Mouse (Mus musculus): ENCODE results near the gene Ppp1r21. TPM values are rescaled to one million over a fixed set of nuclear protein-coding genes. Genes with fewer than 3 reads are reported as not detected.

Ppp1r21 gene
- total and polyA plus RNA-seq, 3 experiments = 4.6 to 33.5 (median 31.8) TPM

DNA sequence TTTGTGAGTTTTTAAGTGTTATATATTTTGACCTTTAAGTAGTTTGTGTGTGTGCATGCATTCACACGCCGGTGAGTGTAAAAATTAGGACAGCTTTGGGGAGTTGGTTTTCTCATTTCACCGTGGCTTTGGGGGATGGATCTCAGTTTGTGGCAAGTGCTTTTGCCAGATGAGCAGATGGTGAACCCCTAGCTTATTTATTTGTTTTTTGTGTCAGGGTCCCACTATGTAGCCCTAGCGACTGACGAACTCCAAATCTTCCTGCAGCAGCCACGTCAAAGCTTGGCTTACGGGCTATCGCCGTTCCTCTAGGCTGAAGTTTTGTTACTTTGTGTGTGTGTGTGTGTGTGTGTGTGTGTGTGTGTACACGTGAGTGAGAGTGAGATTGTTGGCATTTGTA lies 39.4 kb upstream of the Ppp1r21 start:
- TF ChIP-seq POLR2AphosphoS5 (IDR thresholded peaks at IDR 0.05; ENCODE audit: insufficient replicate concordance, low read depth, low read length) (no peak), CTCF (IDR thresholded peaks at IDR 0.05; ENCODE audit: low read depth, low read length) (no peak), TAL1 (conservative IDR thresholded peaks at IDR 0.05; ENCODE audit: low read depth, low read length) (no peak), GATA1 (IDR thresholded peaks at IDR 0.05; ENCODE audit: borderline replicate concordance, low read length) (no peak), GATA2 (IDR thresholded peaks at IDR 0.05; ENCODE audit: borderline replicate concordance, low read depth, low read length) (no peak)
- no peaks in the 10 kb centered on the region for H3K27me3 ChIP-seq (ENCODE audit: insufficient read depth, low read length)
- peaks cover 69% of the 10 kb centered on the region for H3K36me3 ChIP-seq (replicated peaks)
- H3K9me3 ChIP-seq (replicated peaks) = no peaks in the 10 kb centered on the region
- H3K4me3 ChIP-seq (ENCODE audit: low read depth, low read length) = no peak overlapping the region
- no peaks in the 10 kb centered on the region for H3K4me1 ChIP-seq (ENCODE audit: insufficient read depth, low read depth, low read length)
- DNase-seq (ENCODE audit: low spot score) (no peak), ATAC-seq (ENCODE audit: extremely low read depth, insufficient number of reproducible peaks, low FRiP score, poor library complexity, severe bottlenecking) (no peak)

DNA sequence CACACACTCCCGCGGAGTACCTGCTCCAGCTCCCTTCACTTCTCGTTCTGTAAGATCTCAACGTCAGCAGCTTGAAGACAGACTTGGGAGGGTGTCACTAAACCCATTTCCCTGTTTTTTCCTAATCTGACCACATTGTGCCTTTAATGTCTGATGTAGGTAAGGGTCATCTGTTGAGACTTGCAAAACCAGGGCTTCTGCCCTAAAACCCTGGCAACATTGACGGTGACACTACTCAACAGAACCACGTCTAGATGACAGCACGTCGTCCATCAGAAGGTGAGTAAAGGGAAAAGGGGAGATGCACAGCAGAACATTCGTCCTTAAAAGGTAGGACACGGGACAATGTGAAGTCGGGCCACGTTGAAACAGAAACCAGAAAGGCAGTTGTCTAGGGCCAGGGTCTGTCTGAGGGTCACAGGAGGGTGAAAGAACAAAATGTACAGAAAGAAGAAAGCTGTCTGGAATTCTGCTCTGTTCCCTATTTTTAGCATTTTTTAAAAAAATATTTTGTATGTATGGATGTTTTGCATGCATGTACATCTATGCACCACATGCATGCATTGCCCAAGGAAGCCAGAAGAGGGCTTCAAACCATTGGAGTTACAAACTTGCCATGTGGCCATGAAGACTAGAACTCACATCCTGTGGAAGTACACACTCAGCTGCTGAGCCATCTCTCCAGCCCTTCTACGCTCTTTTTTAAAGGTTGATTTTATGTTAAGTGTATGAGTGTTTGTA lies 38.4 kb upstream of the Ppp1r21 start:
- Histone ChIP-seq H3K36me3 (replicated peaks) (peaks cover 64% of the 10 kb centered on the region), H3K4me3 (ENCODE audit: low read depth, low read length) (no peak overlapping the region), H3K4me1 (ENCODE audit: insufficient read depth, low read depth, low read length) (no peaks in the 10 kb centered on the region), H3K9me3 (replicated peaks) (no peaks in the 10 kb centered on the region), H3K27me3 (ENCODE audit: insufficient read depth, low read length) (no peaks in the 10 kb centered on the region)
- TF ChIP-seq CTCF (IDR thresholded peaks at IDR 0.05; ENCODE audit: low read depth, low read length) = no peak
- no peak for TF ChIP-seq POLR2AphosphoS5 (IDR thresholded peaks at IDR 0.05; ENCODE audit: insufficient replicate concordance, low read depth, low read length)
- TF ChIP-seq GATA2 (IDR thresholded peaks at IDR 0.05; ENCODE audit: borderline replicate concordance, low read depth, low read length) = no peak
- TF ChIP-seq GATA1 (IDR thresholded peaks at IDR 0.05; ENCODE audit: borderline replicate concordance, low read length) = no peak
- TF ChIP-seq TAL1 (conservative IDR thresholded peaks at IDR 0.05; ENCODE audit: low read depth, low read length) = no peak
- DNase-seq (ENCODE audit: low spot score) (no peak), ATAC-seq (ENCODE audit: extremely low read depth, insufficient number of reproducible peaks, low FRiP score, poor library complexity, severe bottlenecking) (no peak)

DNA sequence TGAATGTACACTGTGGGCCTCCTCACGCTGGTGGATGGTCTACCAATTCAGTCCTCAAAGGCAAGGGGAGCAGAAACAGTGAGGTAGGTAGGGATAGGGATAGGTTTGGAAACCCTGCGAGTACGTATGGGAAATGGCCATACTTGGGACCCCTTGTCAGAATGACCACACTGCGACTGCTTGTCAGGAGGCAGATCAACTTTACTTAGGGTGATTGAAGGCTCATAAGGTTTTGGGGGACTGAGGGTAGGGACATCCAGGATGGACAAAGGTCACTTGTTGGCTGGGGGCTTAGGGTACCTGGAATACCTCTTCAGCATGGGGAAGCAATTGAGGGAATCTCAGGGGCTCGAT lies 37.8 kb upstream of the Ppp1r21 start:
- DNase-seq (ENCODE audit: low spot score) (no peak), ATAC-seq (ENCODE audit: extremely low read depth, insufficient number of reproducible peaks, low FRiP score, poor library complexity, severe bottlenecking) (no peak)
- Histone ChIP-seq H3K27me3 (ENCODE audit: insufficient read depth, low read length) (no peaks in the 10 kb centered on the region), H3K36me3 (replicated peaks) (peaks cover 60% of the 10 kb centered on the region), H3K4me1 (ENCODE audit: insufficient read depth, low read depth, low read length) (no peaks in the 10 kb centered on the region), H3K4me3 (ENCODE audit: low read depth, low read length) (no peak overlapping the region), H3K9me3 (replicated peaks) (no peaks in the 10 kb centered on the region)
- no peak for TF ChIP-seq TAL1 (conservative IDR thresholded peaks at IDR 0.05; ENCODE audit: low read depth, low read length)
- TF ChIP-seq CTCF (IDR thresholded peaks at IDR 0.05; ENCODE audit: low read depth, low read length) = no peak
- no peak for TF ChIP-seq GATA2 (IDR thresholded peaks at IDR 0.05; ENCODE audit: borderline replicate concordance, low read depth, low read length)
- no peak for TF ChIP-seq GATA1 (IDR thresholded peaks at IDR 0.05; ENCODE audit: borderline replicate concordance, low read length)
- no peak for TF ChIP-seq POLR2AphosphoS5 (IDR thresholded peaks at IDR 0.05; ENCODE audit: insufficient replicate concordance, low read depth, low read length)

DNA sequence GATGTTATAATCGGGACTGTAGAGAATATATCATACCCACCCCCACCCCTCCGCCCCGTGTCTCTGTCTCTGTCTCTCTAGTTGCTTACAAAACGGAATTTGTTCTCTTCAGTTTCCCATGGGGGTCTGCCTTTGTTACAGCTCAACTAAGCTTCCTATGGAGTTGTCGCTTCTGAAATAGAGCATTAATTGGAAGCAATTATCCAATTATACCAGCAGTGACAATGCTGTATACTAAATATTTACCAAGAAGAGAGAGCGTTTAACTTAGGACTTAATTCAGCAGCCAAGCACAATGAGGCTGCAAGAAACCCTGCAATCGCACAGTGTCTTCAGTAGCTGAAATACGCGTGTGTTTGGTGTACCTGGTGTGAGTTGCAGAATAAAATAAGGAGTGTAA lies 36.4 kb upstream of the Ppp1r21 start:
- peaks cover 62% of the 10 kb centered on the region for H3K36me3 ChIP-seq (replicated peaks)
- ATAC-seq (ENCODE audit: extremely low read depth, insufficient number of reproducible peaks, low FRiP score, poor library complexity, severe bottlenecking) (no peak), DNase-seq (ENCODE audit: low spot score) (no peak)
- TF ChIP-seq GATA2 (IDR thresholded peaks at IDR 0.05; ENCODE audit: borderline replicate concordance, low read depth, low read length) (no peak), POLR2AphosphoS5 (IDR thresholded peaks at IDR 0.05; ENCODE audit: insufficient replicate concordance, low read depth, low read length) (no peak), CTCF (IDR thresholded peaks at IDR 0.05; ENCODE audit: low read depth, low read length) (no peak), TAL1 (conservative IDR thresholded peaks at IDR 0.05; ENCODE audit: low read depth, low read length) (no peak), GATA1 (IDR thresholded peaks at IDR 0.05; ENCODE audit: borderline replicate concordance, low read length) (no peak)
- H3K4me3 ChIP-seq (ENCODE audit: low read depth, low read length) = no peak overlapping the region
- no peaks in the 10 kb centered on the region for H3K9me3 ChIP-seq (replicated peaks)
- H3K27me3 ChIP-seq (ENCODE audit: insufficient read depth, low read length) = no peaks in the 10 kb centered on the region
- H3K4me1 ChIP-seq (ENCODE audit: insufficient read depth, low read depth, low read length) = no peaks in the 10 kb centered on the region

DNA sequence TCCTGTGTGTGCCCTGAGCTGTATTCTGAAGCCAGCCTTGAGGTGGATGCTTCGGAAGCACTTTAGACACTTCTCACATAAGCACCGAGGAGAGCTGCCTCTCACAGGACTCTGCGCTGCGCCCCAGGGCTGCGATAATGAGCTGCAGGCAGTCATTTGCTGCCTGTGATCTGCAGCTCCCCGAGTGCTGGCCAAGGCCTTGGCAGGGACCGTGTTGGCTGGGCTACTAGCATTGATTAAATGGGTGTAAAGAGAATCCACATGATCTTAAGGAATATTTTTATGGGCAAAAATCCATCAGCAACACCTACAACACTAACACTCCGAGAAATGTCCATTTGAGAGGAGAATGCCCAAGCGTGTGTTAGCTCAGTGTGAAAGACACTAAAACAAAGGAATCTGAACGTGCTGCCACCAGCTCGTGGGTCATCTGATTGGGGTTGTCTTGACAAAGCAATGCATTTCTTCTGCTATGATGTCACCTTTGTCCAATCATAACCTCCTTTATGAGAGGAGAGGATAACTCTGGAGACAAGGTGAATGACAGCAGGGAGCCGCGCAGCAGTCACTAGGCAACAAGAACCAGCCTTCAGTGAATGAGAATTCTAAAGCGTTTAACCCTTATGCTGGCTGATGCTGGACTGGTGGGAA lies 35.7 kb upstream of the Ppp1r21 start:
- peaks cover 55% of the 10 kb centered on the region for H3K36me3 ChIP-seq (replicated peaks)
- ATAC-seq (ENCODE audit: extremely low read depth, insufficient number of reproducible peaks, low FRiP score, poor library complexity, severe bottlenecking) (no peak), DNase-seq (ENCODE audit: low spot score) (no peak)
- H3K27me3 ChIP-seq (ENCODE audit: insufficient read depth, low read length) = no peaks in the 10 kb centered on the region
- H3K4me1 ChIP-seq (ENCODE audit: insufficient read depth, low read depth, low read length) = no peaks in the 10 kb centered on the region
- TF ChIP-seq CTCF (IDR thresholded peaks at IDR 0.05; ENCODE audit: low read depth, low read length) (no peak), GATA1 (IDR thresholded peaks at IDR 0.05; ENCODE audit: borderline replicate concordance, low read length) (no peak), POLR2AphosphoS5 (IDR thresholded peaks at IDR 0.05; ENCODE audit: insufficient replicate concordance, low read depth, low read length) (no peak), TAL1 (conservative IDR thresholded peaks at IDR 0.05; ENCODE audit: low read depth, low read length) (no peak), GATA2 (IDR thresholded peaks at IDR 0.05; ENCODE audit: borderline replicate concordance, low read depth, low read length) (no peak)
- no peak overlapping the region for H3K4me3 ChIP-seq (ENCODE audit: low read depth, low read length)
- H3K9me3 ChIP-seq (replicated peaks) = no peaks in the 10 kb centered on the region

DNA sequence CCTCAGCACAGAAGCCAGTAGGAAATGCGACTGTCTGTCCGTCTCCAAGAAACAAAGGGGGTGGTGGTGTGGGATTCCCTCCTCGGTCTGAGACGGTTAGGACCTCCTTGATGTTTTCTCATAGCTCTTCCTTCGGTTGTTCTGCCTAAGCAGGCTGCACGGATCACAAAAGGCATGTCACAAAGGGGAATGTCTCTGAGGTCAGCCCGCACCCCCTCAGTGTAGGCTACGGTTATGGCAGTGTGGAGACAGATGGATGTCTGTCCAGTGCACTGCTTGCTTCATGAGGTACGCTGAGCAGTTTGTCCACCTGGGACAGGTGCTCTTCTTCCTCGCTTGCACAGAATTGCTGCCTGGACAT lies 35.2 kb upstream of the Ppp1r21 start:
- Histone ChIP-seq H3K4me1 (ENCODE audit: insufficient read depth, low read depth, low read length) (no peaks in the 10 kb centered on the region), H3K9me3 (replicated peaks) (no peaks in the 10 kb centered on the region), H3K4me3 (ENCODE audit: low read depth, low read length) (no peak overlapping the region), H3K36me3 (replicated peaks) (peaks cover 57% of the 10 kb centered on the region), H3K27me3 (ENCODE audit: insufficient read depth, low read length) (no peaks in the 10 kb centered on the region)
- no peak for ATAC-seq (ENCODE audit: extremely low read depth, insufficient number of reproducible peaks, low FRiP score, poor library complexity, severe bottlenecking)
- DNase-seq (ENCODE audit: low spot score) = no peak
- TF ChIP-seq GATA1 (IDR thresholded peaks at IDR 0.05; ENCODE audit: borderline replicate concordance, low read length) (no peak), CTCF (IDR thresholded peaks at IDR 0.05; ENCODE audit: low read depth, low read length) (no peak), TAL1 (conservative IDR thresholded peaks at IDR 0.05; ENCODE audit: low read depth, low read length) (no peak), GATA2 (IDR thresholded peaks at IDR 0.05; ENCODE audit: borderline replicate concordance, low read depth, low read length) (no peak), POLR2AphosphoS5 (IDR thresholded peaks at IDR 0.05; ENCODE audit: insufficient replicate concordance, low read depth, low read length) (no peak)
